Comparison of ENCODE assay signal across 11 mouse cellular contexts in the genomic region with DNA sequence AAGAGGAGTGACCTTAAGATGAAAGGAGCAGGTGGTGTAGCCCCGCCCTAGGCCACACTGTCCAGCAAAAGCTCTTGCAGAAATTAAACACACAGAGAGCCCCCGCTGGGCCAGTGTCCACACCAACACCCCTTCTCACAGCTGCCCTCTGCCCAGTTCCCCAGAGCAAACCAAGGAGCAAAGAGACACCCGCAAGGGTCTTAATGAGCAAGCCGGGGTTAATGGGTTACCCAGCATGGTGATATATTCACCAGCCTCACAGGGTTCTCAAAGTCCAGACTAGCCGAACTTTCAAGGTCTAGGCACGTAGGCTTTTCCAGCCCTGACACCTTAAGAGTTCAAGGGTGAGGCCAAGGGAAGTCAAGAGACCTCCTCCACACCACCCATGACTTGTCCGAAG. TPM values are rescaled to one million over a fixed set of nuclear protein-coding genes. Genes with fewer than 3 reads are reported as not detected.
DNase-seq lines count a peak whose midpoint lies in the region; ATAC-seq and TF ChIP-seq lines count a peak whose summit lies in the region.
"Had no signal": no experiment of that assay in that cellular context is flagged by ENCODE, and none has a peak within 500 bp of the region (broad histone marks: within the 10 kb centered on the region; RNA-seq: fewer than 3 reads in every experiment).

No protein-coding gene starts in this region.

- no peaks in the 10 kb centered on the region for H3K9me3 ChIP-seq in stomach, embryonic 16.5 days (replicated peaks; ENCODE audit: control insufficient read depth, low read length)
- H3K9me3 ChIP-seq in stomach, postnatal 0 days (ENCODE audit: control insufficient read depth, low read length) = no peaks in the 10 kb centered on the region
- no peaks in the 10 kb centered on the region for H3K9me3 ChIP-seq in intestine, embryonic 16.5 days (ENCODE audit: control insufficient read depth, low read length)
- H3K9me3 ChIP-seq: lung, embryonic 15.5 days had no signal

- peak; percentile 34; the same call in 1 of the 2 replicates for ATAC-seq in stomach, embryonic 16.5 days (ENCODE audit: insufficient read depth, low FRiP score)
- ATAC-seq in stomach, postnatal 0 days (ENCODE audit: low FRiP score, low TSS enrichment) = no peak
- peak; percentile 82 for ATAC-seq in intestine, embryonic 16.5 days
- ATAC-seq: forebrain, embryonic 16.5 days had no signal

- 60% methylated on average over 7 of the region's 7 CpGs for WGBS in stomach, embryonic 16.5 days
- 72% methylated on average over 7 of the region's 7 CpGs for WGBS in stomach, postnatal 0 days
- WGBS in intestine, embryonic 16.5 days = 56% methylated on average over 7 of the region's 7 CpGs
- 28% methylated on average over 7 of the region's 7 CpGs for WGBS in small intestine, adult 2 months

- peaks cover 3% of the 10 kb centered on the region; the same call in 1 of the 2 replicates for H3K4me1 ChIP-seq in stomach, embryonic 16.5 days (ENCODE audit: control insufficient read depth, insufficient read depth, low read length)
- no peaks in the 10 kb centered on the region for H3K4me1 ChIP-seq in stomach, postnatal 0 days (replicated peaks; ENCODE audit: control insufficient read depth, insufficient read depth)
- H3K4me1 ChIP-seq in intestine, embryonic 16.5 days (ENCODE audit: control insufficient read depth, insufficient read depth, low read length) = peaks cover 14% of the 10 kb centered on the region
- peaks cover 8% of the 10 kb centered on the region; the same call in 1 of the 2 replicates for H3K4me1 ChIP-seq in small intestine, adult 2 months (ENCODE audit: control insufficient read depth, insufficient read depth, insufficient read length, low read length)
- H3K4me1 ChIP-seq: lung, embryonic 15.5 days had no signal

- no peak overlapping the region for H3K4me2 ChIP-seq in stomach, embryonic 16.5 days (ENCODE audit: low read depth, low read length)
- no peak overlapping the region for H3K4me2 ChIP-seq in stomach, postnatal 0 days (replicated peaks; ENCODE audit: low read depth)
- peak overlapping the region; percentile 43 for H3K4me2 ChIP-seq in intestine, embryonic 16.5 days (ENCODE audit: low read depth, low read length)
- H3K4me2 ChIP-seq: lung, embryonic 15.5 days had no signal

- TF ChIP-seq CTCF in stomach, postnatal 0 days (IDR thresholded peaks at IDR 0.05; ENCODE audit: low read depth) = no peak
- TF ChIP-seq CTCF in small intestine, adult 2 months (IDR thresholded peaks at IDR 0.05; ENCODE audit: extremely low read depth, insufficient read length, insufficient replicate concordance, low read depth, low read length) = no peak

- H3K4me3 ChIP-seq in stomach, embryonic 16.5 days (replicated peaks; ENCODE audit: low read length) = no peak overlapping the region
- H3K4me3 ChIP-seq in stomach, postnatal 0 days (ENCODE audit: low read depth, low read length) = no peak overlapping the region
- H3K4me3 ChIP-seq in intestine, embryonic 16.5 days (ENCODE audit: low read length) = peak overlapping the region; percentile 29
- H3K4me3 ChIP-seq in small intestine, adult 2 months (ENCODE audit: low read depth, low read length) = peak overlapping the region; percentile 64
- H3K4me3 ChIP-seq: lung, embryonic 15.5 days had no signal

- no peak for TF ChIP-seq EP300 in stomach, postnatal 0 days (optimal IDR thresholded peaks at IDR 0.05)

- H3K9ac ChIP-seq in stomach, embryonic 16.5 days (ENCODE audit: low read length) = no peak overlapping the region
- H3K9ac ChIP-seq in stomach, postnatal 0 days (ENCODE audit: low read length) = no peak overlapping the region
- H3K9ac ChIP-seq in intestine, embryonic 16.5 days (ENCODE audit: low read depth, low read length) = peak overlapping the region; percentile 48; the same call in 1 of the 2 replicates
- H3K9ac ChIP-seq: lung, embryonic 15.5 days had no signal

- H3K36me3 ChIP-seq in stomach, embryonic 16.5 days (ENCODE audit: control insufficient read depth, insufficient read depth, low read length) = no peaks in the 10 kb centered on the region
- H3K36me3 ChIP-seq in stomach, postnatal 0 days (ENCODE audit: control insufficient read depth, insufficient read depth, low read length) = no peaks in the 10 kb centered on the region
- H3K36me3 ChIP-seq in intestine, embryonic 16.5 days (ENCODE audit: control insufficient read depth, insufficient read depth, low read length) = no peaks in the 10 kb centered on the region
- peaks cover 3% of the 10 kb centered on the region; the same call in 1 of the 2 replicates for H3K36me3 ChIP-seq in small intestine, adult 2 months (ENCODE audit: control insufficient read depth, insufficient read depth, low read length)
- H3K36me3 ChIP-seq: lung, embryonic 15.5 days had no signal

- peak overlapping the region; percentile 42; the same call in 1 of the 2 replicates for H3K27ac ChIP-seq in stomach, embryonic 16.5 days (ENCODE audit: low read length)
- no peak overlapping the region for H3K27ac ChIP-seq in stomach, postnatal 0 days (replicated peaks)
- peak overlapping the region; percentile 92 for H3K27ac ChIP-seq in intestine, embryonic 16.5 days (ENCODE audit: low read length)
- peak overlapping the region; percentile 95 for H3K27ac ChIP-seq in small intestine, adult 2 months (ENCODE audit: insufficient read depth, low read depth, low read length)
- H3K27ac ChIP-seq: lung, embryonic 15.5 days had no signal

- H3K27me3 ChIP-seq in stomach, embryonic 16.5 days (ENCODE audit: control insufficient read depth, insufficient read depth, low read length) = peaks cover 9% of the 10 kb centered on the region
- H3K27me3 ChIP-seq in stomach, postnatal 0 days (ENCODE audit: control insufficient read depth, insufficient read depth, low read length) = 0 out of 2 replicates have a peak, but pooled peaks cover 2% of the 10 kb centered on the region
- H3K27me3 ChIP-seq in intestine, embryonic 16.5 days (replicated peaks; ENCODE audit: control insufficient read depth, insufficient read depth, low read length) = peaks cover 2% of the 10 kb centered on the region
- 0 out of 2 replicates have a peak, but pooled peaks cover 2% of the 10 kb centered on the region for H3K27me3 ChIP-seq in small intestine, adult 2 months (ENCODE audit: control insufficient read depth, insufficient read depth, low read length)

- DNase-seq in stomach, postnatal 0 days (ENCODE audit: low spot score) = no peak
- DNase-seq in kidney, postnatal 10 days = peak; percentile 81
- DNase-seq in frontal cortex, postnatal 25 days (ENCODE audit: low spot score in 2 of 2) = no peak
- DNase-seq in MN1 (ENCODE audit: low spot score) = no peak
- DNase-seq: cerebellum, postnatal 36 days; midbrain, embryonic 14.5 days had no signal

- no peak for TF ChIP-seq POLR2A in small intestine, adult 2 months (IDR thresholded peaks at IDR 0.05; ENCODE audit: low read depth, low read length)

RNA-seq across cellular contexts. Expression of a gene that starts 4.5 kb away (rescaled TPM):
- polyA plus RNA-seq in stomach, embryonic 16.5 days (2015; fragmentation: Nextera tagmentation; extraction: Ambion mirVana) = 35.1 and 35.4 TPM in 2 replicates
- 1.9 and 2.1 TPM in 2 replicates for polyA plus RNA-seq in stomach, postnatal 0 days (2015; fragmentation: Nextera tagmentation; extraction: Ambion mirVana)
- polyA plus RNA-seq in intestine, embryonic 16.5 days (2015; fragmentation: Nextera tagmentation; extraction: Ambion mirVana) = 115 and 144 TPM in 2 replicates
- polyA plus RNA-seq in small intestine, adult 2 months (2012; rRNA removed) = 454 and 722 TPM in 2 replicates

RNA-seq across cellular contexts. Expression of a gene that starts 5.8 kb away (rescaled TPM):
- polyA plus RNA-seq in stomach, embryonic 16.5 days (2015; fragmentation: Nextera tagmentation; extraction: Ambion mirVana) = 1.2 and 2.0 TPM in 2 replicates
- polyA plus RNA-seq in stomach, postnatal 0 days (2015; fragmentation: Nextera tagmentation; extraction: Ambion mirVana) = 0.73 and 0.93 TPM in 2 replicates
- polyA plus RNA-seq in intestine, embryonic 16.5 days (2015; fragmentation: Nextera tagmentation; extraction: Ambion mirVana) = 1.9 and 2.7 TPM in 2 replicates
- polyA plus RNA-seq in small intestine, adult 2 months (2012; rRNA removed) = 1.8 and 1.9 TPM in 2 replicates

RNA-seq across cellular contexts. Expression of a gene that starts 23.2 kb away (rescaled TPM):
- polyA plus RNA-seq in stomach, embryonic 16.5 days (2015; fragmentation: Nextera tagmentation; extraction: Ambion mirVana) = 4.3 and 6.5 TPM in 2 replicates
- 2.6 and 2.8 TPM in 2 replicates for polyA plus RNA-seq in stomach, postnatal 0 days (2015; fragmentation: Nextera tagmentation; extraction: Ambion mirVana)
- polyA plus RNA-seq in intestine, embryonic 16.5 days (2015; fragmentation: Nextera tagmentation; extraction: Ambion mirVana) = 8.6 and 8.8 TPM in 2 replicates
- 17.9 and 27.0 TPM in 2 replicates for polyA plus RNA-seq in small intestine, adult 2 months (2012; rRNA removed)

RNA-seq across cellular contexts. Expression of a gene that starts 48.1 kb away (rescaled TPM):
- 24.7 and 26.7 TPM in 2 replicates for polyA plus RNA-seq in stomach, embryonic 16.5 days (2015; fragmentation: Nextera tagmentation; extraction: Ambion mirVana)
- 14.6 and 14.9 TPM in 2 replicates for polyA plus RNA-seq in stomach, postnatal 0 days (2015; fragmentation: Nextera tagmentation; extraction: Ambion mirVana)
- polyA plus RNA-seq in intestine, embryonic 16.5 days (2015; fragmentation: Nextera tagmentation; extraction: Ambion mirVana) = 55.5 and 63.0 TPM in 2 replicates
- 111 and 261 TPM in 2 replicates for polyA plus RNA-seq in small intestine, adult 2 months (2012; rRNA removed)

RNA-seq across cellular contexts. Expression of a gene that starts 48.6 kb away (rescaled TPM):
- polyA plus RNA-seq in stomach, embryonic 16.5 days (2015; fragmentation: Nextera tagmentation; extraction: Ambion mirVana) = 115 and 134 TPM in 2 replicates
- polyA plus RNA-seq in stomach, postnatal 0 days (2015; fragmentation: Nextera tagmentation; extraction: Ambion mirVana) = 70.2 and 70.3 TPM in 2 replicates
- polyA plus RNA-seq in intestine, embryonic 16.5 days (2015; fragmentation: Nextera tagmentation; extraction: Ambion mirVana) = 136 and 144 TPM in 2 replicates
- polyA plus RNA-seq in small intestine, adult 2 months (2012; rRNA removed) = 5.2 and 7.4 TPM in 2 replicates

Comparison
In these comparisons a context has a peak if more than half of its experiments do, and no peak if none do; other contexts are left out.
1. RNA of a gene that starts 4.5 kb away (polyA plus RNA-seq): 454 to 722 TPM in small intestine, adult 2 months, 115 to 144 TPM in intestine, embryonic 16.5 days and 35.1 to 35.4 TPM in stomach, embryonic 16.5 days; 1.9 to 2.1 TPM in stomach, postnatal 0 days; every median in the first group is over 10 times any median in the second.
2. H3K4me3 ChIP-seq: peak in intestine, embryonic 16.5 days (single experiment) and small intestine, adult 2 months (single experiment); none in stomach, embryonic 16.5 days (single experiment) and stomach, postnatal 0 days (single experiment).